ENCODE assay signal across 16 mouse cellular contexts in the genomic region with DNA sequence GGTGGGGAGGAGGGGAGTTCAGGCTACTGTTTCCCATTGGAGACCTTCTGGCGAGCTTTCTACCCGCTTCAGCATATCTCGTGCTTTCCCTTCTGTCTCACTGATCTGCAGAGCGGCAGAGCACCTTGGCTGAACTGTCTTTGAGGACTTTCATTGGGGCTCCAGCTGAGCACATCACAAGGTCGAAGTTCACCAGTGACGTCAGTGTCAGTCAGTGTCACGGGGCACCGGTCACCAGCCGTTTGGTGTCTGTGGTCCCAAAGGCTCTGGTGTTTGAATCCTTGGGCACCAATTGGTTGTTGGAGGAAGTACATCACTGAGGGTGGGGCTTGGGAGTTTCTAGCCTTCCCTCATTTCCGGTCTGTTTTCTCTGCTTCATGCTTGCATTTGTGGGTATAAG.
DNase-seq lines count a peak whose midpoint lies in the region.
"Had no signal": no experiment of that assay in that cellular context is flagged by ENCODE, and none has a peak within 500 bp of the region (broad histone marks: within the 10 kb centered on the region; RNA-seq: fewer than 3 reads in every experiment).

No protein-coding gene starts in this region.

- DNase-seq in kidney, adult 8-10 months: peak; percentile 9 to 23
- DNase-seq in kidney, adult 18-20 months: no peak
- peak; percentile 97 for DNase-seq in ZHBTc4 (ENCODE audit: low read depth, low spot score)
- peak; percentile 19 to 58 for DNase-seq in kidney, postnatal 25 days
- DNase-seq in cerebellum, adult 11 months: no peak
- DNase-seq in retina, postnatal 1 day: no peak
- no peak for DNase-seq in thymus, postnatal 4 days
- DNase-seq: adrenal gland, postnatal 36 days; cerebellum, adult 11-12 months; cerebellum, postnatal 10 days; forebrain, postnatal 0 days; gastrocnemius, postnatal 25 days; heart, adult 2 months; heart, postnatal 14 days; layer of hippocampus, adult 9-11 months; right cerebral cortex, postnatal 14 days had no signal

Comparison
In these comparisons a context has a peak if more than half of its experiments do, and no peak if none do; other contexts are left out.
1. DNase-seq: peak in kidney, adult 8-10 months (2 of 2), ZHBTc4 (single experiment) and kidney, postnatal 25 days (2 of 2); none in kidney, adult 18-20 months (single experiment), cerebellum, adult 11 months (single experiment), retina, postnatal 1 day (single experiment) and thymus, postnatal 4 days (single experiment).